Mouse (Mus musculus) small intestine, adult 10 weeks (tissue): ENCODE data around the gene Map2k4. TPM values are rescaled to one million over a fixed set of nuclear protein-coding genes. Genes with fewer than 3 reads are reported as not detected.

Experiments used
- polyA plus RNA-seq: library from polyadenylated mRNA; stranded (reverse); fragments of 350-450 nt; fragmentation: Illumina TruSeq; extraction: RNeasy Lipid Tissue Mini Kit (QIAGEN cat#74804); gene quantifications from one replicate; pipeline ENCODE4 v1.2.3, GENCODE M21; 2014; ENCODE audit warnings: low replicate concordance

The Map2k4 gene
- 108 TPM for polyA plus RNA-seq

DNA sequence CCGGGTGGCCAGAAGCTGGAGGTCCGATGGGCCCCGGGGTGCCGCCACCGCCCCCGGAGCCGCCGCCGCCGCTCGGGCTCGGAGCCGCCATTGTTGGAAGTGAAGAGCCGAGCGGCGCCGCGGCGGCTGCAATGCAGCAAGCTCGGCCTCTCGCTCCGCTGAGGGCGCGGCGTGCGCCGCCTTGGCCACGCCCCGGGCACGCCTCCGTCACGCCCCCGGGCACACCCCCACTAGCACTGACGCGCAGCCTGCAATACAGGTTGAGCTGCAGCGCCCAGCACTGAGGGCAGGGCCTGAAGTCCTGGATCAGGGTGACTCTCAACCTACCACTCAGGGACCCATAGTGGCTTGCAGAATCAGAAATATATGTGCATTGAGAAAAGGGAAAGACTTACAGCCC, at the start of gene Map2k4:
Gene Map2k4, minus strand, starts transcription at position 144 of the 400 bp plus-strand sequence.

DNA sequence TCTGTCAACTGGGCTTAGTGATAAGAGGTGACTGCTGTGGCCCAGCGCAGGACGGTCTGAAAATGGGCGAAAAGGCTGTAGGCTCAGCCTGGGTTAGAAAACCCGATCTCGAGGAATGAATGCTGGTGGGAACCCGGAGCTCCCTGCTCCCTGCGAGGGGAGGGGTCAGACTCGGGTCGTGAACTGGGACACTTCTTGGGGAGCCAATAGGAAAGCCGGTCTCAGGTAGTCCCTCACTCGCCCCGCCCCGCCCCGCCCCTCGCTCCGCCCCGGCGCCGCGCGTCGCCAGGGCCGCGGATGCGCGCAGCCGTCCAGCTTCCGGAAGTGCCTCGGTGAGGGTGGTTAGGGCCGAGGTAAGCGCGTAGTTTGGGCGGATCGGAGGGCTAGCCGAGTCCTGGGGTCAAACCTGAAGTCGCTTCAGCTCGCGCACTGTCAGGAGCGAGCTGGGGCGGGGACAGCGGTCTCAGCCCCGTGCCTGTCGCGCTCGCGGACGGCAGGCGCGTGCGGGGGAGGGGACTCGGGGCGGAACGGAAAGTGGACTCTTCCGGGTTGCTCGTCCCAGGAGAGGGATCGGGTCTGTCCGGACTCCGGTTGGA, 18.9 kb upstream of the Map2k4 start, which contains the start of gene Zkscan6:
Gene Zkscan6, plus strand, starts transcription at position 267 of the 596 bp plus-strand sequence.

Other genes with a start within 250 kb of the Map2k4 start
- gene Zkscan6, start 18.9 kb upstream of the Map2k4 start, polyA plus RNA-seq: 3.3 TPM